Mouse (Mus musculus) liver, embryonic 11.5 days (tissue): Measurements from ENCODE around the gene Vmn1r20. TPM values are rescaled to one million over a fixed set of nuclear protein-coding genes. Genes with fewer than 3 reads are reported as not detected.
"Not testable (repeated sequence)": the region's sequence is repeated elsewhere in the genome, so short reads cannot be mapped to it uniquely, and the experiment has no call there.

Experiments used
- ATAC-seq: fragments of 200-750 bp; cut with Nextera tagmentation; replicated peaks from 2 replicates; pipeline ENCODE4 v1.8.0; 2017; ENCODE audit warnings: moderate number of reproducible peaks, mild to moderate bottlenecking, moderate TSS enrichment, moderate library complexity; ENCODE audit not compliant: low FRiP score
- DNase-seq: peaks from one replicate; pipeline ENCODE4 v3.0.0-alpha.2; 2017; ENCODE audit warnings: low spot score
- H3K27ac ChIP-seq: fragments of 300-500 bp; sonication (generic); 2 replicates; pipeline ENCODE4 v1.5.1; 2014; ENCODE audit warnings: mild to moderate bottlenecking, low read depth, low read length, control low read depth
- H3K27me3 ChIP-seq: fragments of 300-500 bp; sonication (generic); replicated peaks from 2 replicates; pipeline ENCODE4 v1.6.1; 2014; ENCODE audit warnings: low read length, mixed read lengths; ENCODE audit not compliant: control insufficient read depth, insufficient read depth
- H3K36me3 ChIP-seq: fragments of 300-500 bp; sonication (generic); 2 replicates; pipeline ENCODE4 v1.6.1; 2014; ENCODE audit warnings: mild to moderate bottlenecking, low read length, moderate library complexity, mixed read lengths; ENCODE audit not compliant: control insufficient read depth, insufficient read depth
- H3K4me1 ChIP-seq: fragments of 300-500 bp; sonication (generic); replicated peaks from 2 replicates; pipeline ENCODE4 v1.6.1; 2014; ENCODE audit warnings: low read length, mixed read lengths; ENCODE audit not compliant: control insufficient read depth, insufficient read depth
- H3K4me2 ChIP-seq: fragments of 300-500 bp; sonication (generic); 2 replicates; pipeline ENCODE4 v1.6.1; 2014; ENCODE audit warnings: mild to moderate bottlenecking, control low read depth, moderate library complexity
- H3K4me3 ChIP-seq: fragments of 300-500 bp; sonication (generic); 2 replicates; pipeline ENCODE4 v1.5.1; 2014; ENCODE audit warnings: low read depth, low read length, control low read depth
- H3K9ac ChIP-seq: fragments of 300-500 bp; sonication (generic); 2 replicates; pipeline ENCODE4 v1.6.1; 2014; ENCODE audit warnings: low read depth, low read length, control low read depth
- H3K9me3 ChIP-seq: fragments of 300-500 bp; sonication (generic); 2 replicates; pipeline ENCODE4 v1.6.1; 2016; ENCODE audit warnings: low read length, inconsistent platforms, mixed read lengths; ENCODE audit not compliant: control insufficient read depth
- WGBS: fragments of 180-500 bp; shearing (Covaris S2); extraction: QIAGEN DNeasy Blood & Tissue Kit; methylation state at CpG from one replicate; pipeline ENCODE4 v1.1.7; 2014; 5-methylcytosine and 5-hydroxymethylcytosine counted together
- polyA plus RNA-seq: library from polyadenylated mRNA; unstranded; fragments of >200 nt; fragmentation: Nextera tagmentation; extraction: Ambion mirVana; gene quantifications from 2 replicates; pipeline ENCODE4 v1.2.1, GENCODE M21; 2014

Vmn1r20 gene
- polyA plus RNA-seq, result not detected in 2 replicates

DNA sequence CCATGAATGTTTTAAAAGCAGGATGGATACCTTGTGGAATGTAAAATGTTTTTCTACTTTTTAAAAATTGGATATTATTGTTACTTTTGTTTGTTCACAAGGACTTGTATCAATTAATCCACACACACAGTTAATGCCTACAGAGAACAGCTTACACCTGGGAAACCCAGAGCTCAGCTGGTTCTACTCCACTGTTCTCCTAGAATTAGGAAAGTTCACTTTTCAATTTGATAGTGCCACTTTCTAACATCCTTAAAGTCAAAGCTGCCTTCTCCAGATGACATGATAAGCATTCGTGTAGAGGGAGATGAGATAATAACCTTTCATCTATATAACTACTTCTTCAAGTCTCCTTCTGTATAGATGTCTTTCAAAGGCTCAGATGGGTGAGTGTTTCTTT lies at the start of gene Vmn1r20:
Gene Vmn1r20, plus strand, starts transcription at position 301 of the 400 bp plus-strand sequence.
- no peak within 1 kb of the TSS for H3K9ac ChIP-seq
- H3K9me3 ChIP-seq, result no peaks in the 10 kb centered on the region
- H3K4me1 ChIP-seq, result no peaks in the 10 kb centered on the region
- no peak within 1 kb of the TSS for H3K27ac ChIP-seq
- H3K4me2 ChIP-seq, result no peak within 1 kb of the TSS
- H3K36me3 ChIP-seq, result no peaks in the 10 kb centered on the region
- ATAC-seq (no peak), DNase-seq (no peak)
- H3K4me3 ChIP-seq, result no peak within 1 kb of the TSS
- no peaks in the 10 kb centered on the region for H3K27me3 ChIP-seq
- WGBS, result 43% methylated on average over 1 of the region's 1 CpGs

DNA sequence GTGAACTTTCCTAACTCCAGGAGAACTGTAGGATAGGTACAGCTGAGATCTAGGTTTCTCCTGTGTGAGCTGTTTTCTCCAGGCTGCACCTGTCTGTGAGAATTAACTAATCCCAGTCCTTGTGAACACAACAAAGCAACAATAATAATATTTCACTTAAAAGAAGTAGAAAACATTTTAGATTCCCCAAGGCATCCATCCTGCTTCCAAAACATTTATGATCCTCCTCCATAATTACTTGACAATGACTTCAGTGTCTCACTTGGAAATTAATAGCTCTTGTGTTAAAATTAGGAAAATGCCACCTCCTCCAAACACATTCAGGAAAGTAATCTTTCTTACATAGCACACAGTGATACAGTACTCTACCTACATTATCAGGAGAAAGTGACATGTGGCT lies 33.0 kb upstream of the Vmn1r20 start, which contains the start of gene Vmn1r18:
Gene Vmn1r18, minus strand, starts transcription at position 101 of the 400 bp plus-strand sequence.
- no peaks in the 10 kb centered on the region for H3K9me3 ChIP-seq
- no peaks in the 10 kb centered on the region for H3K27me3 ChIP-seq
- H3K4me2 ChIP-seq, result no peak within 1 kb of the TSS
- no peaks in the 10 kb centered on the region for H3K4me1 ChIP-seq
- no peaks in the 10 kb centered on the region for H3K36me3 ChIP-seq
- no peak within 1 kb of the TSS for H3K27ac ChIP-seq
- ATAC-seq (no peak), DNase-seq (no peak)
- H3K9ac ChIP-seq, result no peak within 1 kb of the TSS
- H3K4me3 ChIP-seq, result no peak within 1 kb of the TSS

DNA sequence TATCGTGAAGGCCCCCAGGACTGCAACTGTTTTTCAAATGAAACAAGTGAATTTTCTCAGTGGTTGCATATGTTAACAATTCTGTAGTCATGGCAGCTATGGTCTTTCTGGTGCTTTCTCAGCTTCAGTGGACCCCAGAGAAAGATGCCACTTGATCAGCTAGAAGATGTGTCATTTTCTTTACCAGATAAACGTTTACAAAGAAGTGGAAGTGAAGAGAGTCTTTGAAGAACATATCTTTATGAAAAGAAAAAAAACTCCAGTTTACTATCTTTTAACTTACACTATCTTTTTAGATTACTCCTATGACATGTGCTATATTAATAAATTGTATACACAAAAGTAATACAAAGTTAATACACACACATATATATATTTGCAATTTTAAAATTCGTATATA lies 25.2 kb upstream of the Vmn1r20 start, which contains the start of gene Vmn1r19:
Gene Vmn1r19, plus strand, starts transcription at position 301 of the 400 bp plus-strand sequence.
- H3K9ac ChIP-seq, DNase-seq, H3K27ac ChIP-seq, ATAC-seq, H3K27me3 ChIP-seq, H3K4me1 ChIP-seq, H3K4me3 ChIP-seq, H3K4me2 ChIP-seq, H3K36me3 ChIP-seq, H3K9me3 ChIP-seq: not testable (repeated sequence)
- WGBS, result 54% methylated on average over 3 of the region's 3 CpGs

DNA sequence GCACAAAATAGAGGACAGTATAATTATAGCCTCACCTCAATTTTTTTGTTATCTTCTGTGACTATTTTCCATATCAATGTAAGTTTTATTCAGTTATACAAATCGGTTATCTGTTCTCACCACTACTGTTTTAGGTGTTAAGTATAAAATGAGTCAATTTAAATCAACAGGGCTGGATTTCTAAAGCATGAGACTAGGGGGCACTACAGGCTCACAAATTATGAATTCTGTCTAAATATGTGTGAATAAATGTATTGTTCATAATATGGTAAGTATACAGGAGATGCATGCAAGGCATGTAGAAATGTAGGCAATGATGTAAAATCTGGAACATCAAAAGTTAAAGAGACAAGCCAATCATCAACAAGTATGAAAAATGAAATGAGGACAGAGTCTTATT lies 2.5 kb downstream of the Vmn1r20 start:
- H3K36me3 ChIP-seq, result no peaks in the 10 kb centered on the region
- H3K4me3 ChIP-seq, result no peak overlapping the region
- DNase-seq, result no peak
- H3K4me1 ChIP-seq, result no peaks in the 10 kb centered on the region
- no peak for ATAC-seq
- 67% methylated on average over 1 of the region's 1 CpGs for WGBS
- no peak overlapping the region for H3K4me2 ChIP-seq
- no peaks in the 10 kb centered on the region for H3K27me3 ChIP-seq
- no peak overlapping the region for H3K9ac ChIP-seq
- no peaks in the 10 kb centered on the region for H3K9me3 ChIP-seq
- H3K27ac ChIP-seq, result no peak overlapping the region

DNA sequence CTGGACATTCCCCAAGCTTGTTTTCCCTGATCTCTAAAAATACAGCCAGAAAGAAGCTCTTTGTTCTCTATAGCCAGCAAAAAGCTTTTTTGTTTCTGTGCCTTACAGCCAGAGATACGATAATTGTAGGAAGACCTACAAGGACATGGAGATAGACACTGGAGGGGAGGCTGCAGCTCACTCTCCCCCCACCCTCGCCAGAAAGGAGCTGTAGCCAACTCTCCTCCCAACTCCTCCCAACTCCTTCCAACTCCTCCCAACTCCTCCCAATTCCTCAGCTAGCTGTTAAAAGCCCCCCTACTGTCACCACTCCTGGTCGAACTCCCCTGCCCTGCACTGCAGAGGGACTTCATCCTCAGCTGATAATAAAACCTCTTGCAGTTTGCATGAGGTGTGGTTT lies 39.4 kb downstream of the Vmn1r20 start:
- H3K27me3 ChIP-seq, H3K4me2 ChIP-seq, H3K4me3 ChIP-seq, H3K9me3 ChIP-seq, ATAC-seq, H3K36me3 ChIP-seq, H3K4me1 ChIP-seq, H3K27ac ChIP-seq, DNase-seq, H3K9ac ChIP-seq: not testable (repeated sequence)
- 26% methylated on average over 3 of the region's 3 CpGs for WGBS

Other genes starting within 250 kb of the Vmn1r20 start
- not detected in 2 replicates for gene Vmn1r13, start 225.6 kb upstream of the Vmn1r20 start, polyA plus RNA-seq
- not detected in 2 replicates for gene Vmn1r14, start 197.2 kb upstream of the Vmn1r20 start, polyA plus RNA-seq
- gene Vmn1r15, start 171.0 kb upstream of the Vmn1r20 start, polyA plus RNA-seq, result not detected in 2 replicates
- not detected in 2 replicates for gene Vmn1r16, start 99.4 kb upstream of the Vmn1r20 start, polyA plus RNA-seq
- not detected in 2 replicates for gene Vmn1r17, start 65.2 kb upstream of the Vmn1r20 start, polyA plus RNA-seq
- not detected in 2 replicates for gene Vmn1r18, start 33.1 kb upstream of the Vmn1r20 start, polyA plus RNA-seq
- not detected in 2 replicates for gene Vmn1r19, start 25.1 kb upstream of the Vmn1r20 start, polyA plus RNA-seq
- gene Ppm1k, start 106.5 kb downstream of the Vmn1r20 start, polyA plus RNA-seq, result 3.5 TPM in 2 replicates
- gene Herc6, start 152.1 kb downstream of the Vmn1r20 start, polyA plus RNA-seq, result 4.6 and 5.2 TPM in 2 replicates